Mouse (Mus musculus) liver, adult 2 months (tissue): ENCODE data around the gene Pwp1. TPM values are rescaled to one million over a fixed set of nuclear protein-coding genes. Genes with fewer than 3 reads are reported as not detected.

ENCODE experiments used
- DNase-seq: peaks from one replicate; pipeline ENCODE4 v3.0.0-alpha.2; 2011; ENCODE audit warnings: low read depth, low spot score; ENCODE audit errors: extremely low read depth
- H3K27ac ChIP-seq: fragments of 200-500 bp; replicated peaks from 2 replicates; pipeline ENCODE4 v1.5.1; 2012; ENCODE audit warnings: low read depth, mild to moderate bottlenecking, control low read depth, inconsistent platforms, low read length; ENCODE audit not compliant: insufficient read depth
- H3K27me3 ChIP-seq: fragments of 200-500 bp; 2 replicates; pipeline ENCODE4 v1.6.1; 2012; ENCODE audit warnings: mild to moderate bottlenecking, moderate library complexity, low read length, inconsistent platforms; ENCODE audit not compliant: control insufficient read depth, insufficient read depth
- H3K36me3 ChIP-seq: fragments of 200-500 bp; 2 replicates; pipeline ENCODE4 v1.6.1; 2012; ENCODE audit warnings: low read length, inconsistent platforms; ENCODE audit not compliant: control insufficient read depth, insufficient read depth
- H3K4me1 ChIP-seq: fragments of 200-500 bp; 2 replicates; pipeline ENCODE4 v1.6.1; 2011; ENCODE audit warnings: low read length; ENCODE audit not compliant: control insufficient read depth, insufficient read depth
- H3K4me3 ChIP-seq: fragments of 200-500 bp; 2 replicates; pipeline ENCODE4 v1.5.1; 2011; ENCODE audit warnings: low read depth, mild to moderate bottlenecking, control low read depth, low read length, moderate library complexity; ENCODE audit not compliant: insufficient read depth
- H3K79me2 ChIP-seq: fragments of 200-500 bp; 2 replicates; pipeline ENCODE4 v1.6.1; 2012; ENCODE audit warnings: inconsistent platforms, mild to moderate bottlenecking, low read length, moderate library complexity; ENCODE audit not compliant: control insufficient read depth, insufficient read depth
- H3K9ac ChIP-seq: fragments of 200-500 bp; 2 replicates; pipeline ENCODE4 v1.6.1; 2012; ENCODE audit warnings: low read depth, mild to moderate bottlenecking, control low read depth, inconsistent platforms, low read length
- CTCF ChIP-seq: fragments of 200-500 bp; IDR thresholded peaks from 2 replicates; pipeline ENCODE4 v1.5.1; 2011; ENCODE audit warnings: low read depth, low read length, control low read depth
- POLR2A ChIP-seq: fragments of 200-500 bp; IDR thresholded peaks from 2 replicates; pipeline ENCODE4 v1.6.1; 2011; ENCODE audit warnings: low read length, control low read depth; ENCODE audit not compliant: insufficient read depth; ENCODE audit errors: extremely low read depth
- WGBS: fragments of 180-500 bp; shearing (Covaris S2); methylation state at CpG from one replicate; pipeline ENCODE4 v1.1.7; 2018; 5-methylcytosine and 5-hydroxymethylcytosine counted together
- polyA plus RNA-seq: library from polyadenylated mRNA; depleted of rRNA; stranded (reverse); fragments of >200 nt; gene quantifications from 2 replicates; pipeline ENCODE4 v1.2.3, GENCODE M21; 2012
- total RNA-seq: library from RNA; depleted of rRNA; stranded (reverse); fragments of >200 nt; gene quantifications from 2 replicates; pipeline ENCODE4 v1.2.3, GENCODE M21; 2014

The Pwp1 gene
- total and polyA plus RNA-seq, 2 experiments = 5.8 to 12.4 TPM

DNA sequence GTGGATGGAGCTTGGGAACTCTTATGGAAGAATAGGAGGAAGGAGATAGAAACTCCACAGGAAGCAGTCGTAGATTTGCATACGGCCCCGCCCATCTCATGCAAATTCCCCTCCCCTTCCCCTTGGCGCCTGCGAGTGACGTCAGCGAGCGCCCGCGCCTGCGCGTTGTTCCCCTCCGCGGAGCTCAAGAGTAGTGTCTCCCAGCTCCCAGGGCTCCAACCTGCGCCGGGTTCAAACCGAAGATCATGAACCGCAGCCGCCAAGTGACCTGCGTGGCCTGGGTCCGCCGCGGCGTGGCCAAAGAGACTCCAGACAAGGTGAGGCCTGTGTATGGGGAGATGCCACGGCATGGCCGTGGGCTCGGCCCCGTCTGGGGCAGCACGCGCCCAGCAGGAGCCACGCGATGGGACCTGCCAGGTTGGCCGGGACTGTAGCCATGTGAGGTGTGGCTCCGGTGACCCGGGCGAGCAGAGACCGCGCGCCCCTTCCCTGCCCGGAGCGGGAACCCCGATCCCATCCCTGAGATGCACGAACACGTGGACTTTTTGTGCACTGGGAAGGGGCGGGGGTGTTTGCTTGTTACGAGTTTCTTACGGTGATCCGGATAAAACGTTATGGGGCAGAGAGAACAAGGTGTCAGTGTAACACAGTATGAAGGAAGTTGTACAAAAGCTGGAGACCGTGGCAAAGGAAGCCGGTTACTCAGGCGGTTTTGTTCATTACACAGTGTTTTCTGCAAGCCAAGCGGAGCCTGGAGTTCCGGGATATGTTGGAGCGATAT, 42.6 kb downstream of the Pwp1 start:
- H3K27me3 ChIP-seq = no peaks in the 10 kb centered on the region
- peak overlapping the region; percentile 99 for H3K4me3 ChIP-seq
- TF ChIP-seq POLR2A (0 out of 2 replicates have a peak, but pooled peaks have one; percentile 34), CTCF (no peak)
- H3K4me1 ChIP-seq = peaks cover 3% of the 10 kb centered on the region; the same call in 1 of the 2 replicates
- H3K36me3 ChIP-seq = peaks cover 11% of the 10 kb centered on the region; the same call in 1 of the 2 replicates
- peak overlapping the region; percentile 69 for H3K27ac ChIP-seq
- peak; percentile 79 for DNase-seq
- WGBS = under 1% methylated on average over 55 of the region's 55 CpGs
- H3K79me2 ChIP-seq = peaks cover 3% of the 10 kb centered on the region; the same call in 1 of the 2 replicates
- peak overlapping the region; percentile 97 for H3K9ac ChIP-seq

DNA sequence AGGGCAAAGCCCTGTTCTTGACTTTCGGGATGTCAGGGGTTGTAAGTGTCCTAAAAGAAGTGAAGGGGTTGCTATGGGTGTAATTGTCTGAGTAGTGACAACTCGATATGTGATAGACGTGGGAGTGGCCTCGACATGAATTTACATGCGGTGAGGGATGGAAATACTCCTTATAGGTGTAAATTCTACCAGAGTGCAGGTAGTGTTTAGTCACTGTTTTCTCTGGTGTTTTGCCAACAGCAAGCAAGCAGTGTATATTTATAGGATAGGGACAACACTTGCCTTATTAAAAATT, 43.1 kb downstream of the Pwp1 start:
- Histone ChIP-seq H3K9ac (peak overlapping the region; percentile 97), H3K27ac (no peak overlapping the region), H3K4me3 (peak overlapping the region; percentile 99), H3K27me3 (no peaks in the 10 kb centered on the region), H3K79me2 (peaks cover 3% of the 10 kb centered on the region; the same call in 1 of the 2 replicates), H3K36me3 (peaks cover 13% of the 10 kb centered on the region; the same call in 1 of the 2 replicates), H3K4me1 (peaks cover 3% of the 10 kb centered on the region; the same call in 1 of the 2 replicates)
- no peak for TF ChIP-seq POLR2A
- no peak for TF ChIP-seq CTCF
- peak; percentile 15 for DNase-seq
- under 1% methylated on average over 5 of the region's 5 CpGs for WGBS

DNA sequence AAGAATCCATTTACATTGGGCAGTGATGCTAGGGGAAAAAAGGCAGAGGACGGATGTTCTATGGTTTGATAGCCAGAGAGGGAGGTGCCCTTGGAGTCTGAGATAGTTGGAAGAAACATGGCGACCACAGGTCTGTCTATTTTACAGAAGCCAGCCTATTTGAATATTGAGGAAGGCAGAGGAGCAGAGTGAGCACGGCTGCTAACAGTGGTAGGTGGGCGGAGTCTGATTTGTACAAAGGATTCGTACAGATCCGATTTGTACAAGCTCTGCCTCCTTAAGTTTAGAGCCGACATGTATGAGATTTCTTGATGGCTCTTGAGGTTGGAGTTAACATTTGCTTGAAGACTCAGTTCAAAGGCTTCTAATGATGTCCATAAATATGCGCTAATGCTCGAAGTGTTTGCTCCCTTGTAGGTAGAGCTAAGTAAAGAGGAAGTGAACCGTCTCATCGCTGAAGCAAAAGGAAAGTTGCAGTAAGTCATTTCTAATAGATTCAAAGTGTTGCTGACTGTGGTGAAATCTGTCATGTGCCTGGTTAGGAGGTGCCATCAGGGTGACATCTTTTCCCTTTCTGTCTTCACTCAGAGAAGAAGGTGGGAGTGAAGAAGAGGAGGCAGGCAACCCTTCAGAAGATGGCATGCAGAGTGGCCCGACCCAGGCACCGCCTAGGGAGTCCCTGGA, 44.7 kb downstream of the Pwp1 start:
- Histone ChIP-seq H3K27me3 (no peaks in the 10 kb centered on the region), H3K36me3 (peaks cover 25% of the 10 kb centered on the region), H3K9ac (no peak overlapping the region), H3K4me3 (no peak overlapping the region), H3K4me1 (peaks cover 3% of the 10 kb centered on the region; the same call in 1 of the 2 replicates), H3K79me2 (peaks cover 3% of the 10 kb centered on the region; the same call in 1 of the 2 replicates), H3K27ac (no peak overlapping the region)
- DNase-seq = no peak
- no peak for TF ChIP-seq POLR2A
- no peak for TF ChIP-seq CTCF
- WGBS = 90% methylated on average over 13 of the region's 13 CpGs

DNA sequence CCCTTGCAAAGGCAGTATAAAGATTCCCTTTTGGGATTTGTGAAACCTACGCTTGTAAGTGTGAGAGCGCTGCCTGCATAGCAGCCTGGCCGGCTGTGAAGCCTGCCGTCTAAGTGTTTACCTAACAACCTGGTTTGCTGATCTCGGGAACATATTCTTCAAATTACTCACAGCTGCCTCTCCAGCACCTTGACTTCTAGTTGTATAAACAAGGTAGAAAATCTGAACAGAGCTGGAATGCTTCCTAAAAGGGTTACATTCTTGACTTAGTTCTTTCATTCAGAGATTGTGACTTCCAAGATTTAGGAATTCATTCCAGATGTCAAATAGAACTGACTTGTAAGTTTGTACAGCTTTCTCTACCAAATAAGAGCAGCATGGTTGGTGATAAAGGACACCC, 46.5 kb downstream of the Pwp1 start:
- Histone ChIP-seq H3K4me1 (peaks cover 3% of the 10 kb centered on the region; the same call in 1 of the 2 replicates), H3K79me2 (peaks cover 3% of the 10 kb centered on the region; the same call in 1 of the 2 replicates), H3K9ac (no peak overlapping the region), H3K27me3 (no peaks in the 10 kb centered on the region), H3K4me3 (no peak overlapping the region), H3K36me3 (peaks cover 34% of the 10 kb centered on the region), H3K27ac (no peak overlapping the region)
- no peak for DNase-seq
- TF ChIP-seq CTCF = no peak
- 96% methylated on average over 5 of the region's 5 CpGs for WGBS

DNA sequence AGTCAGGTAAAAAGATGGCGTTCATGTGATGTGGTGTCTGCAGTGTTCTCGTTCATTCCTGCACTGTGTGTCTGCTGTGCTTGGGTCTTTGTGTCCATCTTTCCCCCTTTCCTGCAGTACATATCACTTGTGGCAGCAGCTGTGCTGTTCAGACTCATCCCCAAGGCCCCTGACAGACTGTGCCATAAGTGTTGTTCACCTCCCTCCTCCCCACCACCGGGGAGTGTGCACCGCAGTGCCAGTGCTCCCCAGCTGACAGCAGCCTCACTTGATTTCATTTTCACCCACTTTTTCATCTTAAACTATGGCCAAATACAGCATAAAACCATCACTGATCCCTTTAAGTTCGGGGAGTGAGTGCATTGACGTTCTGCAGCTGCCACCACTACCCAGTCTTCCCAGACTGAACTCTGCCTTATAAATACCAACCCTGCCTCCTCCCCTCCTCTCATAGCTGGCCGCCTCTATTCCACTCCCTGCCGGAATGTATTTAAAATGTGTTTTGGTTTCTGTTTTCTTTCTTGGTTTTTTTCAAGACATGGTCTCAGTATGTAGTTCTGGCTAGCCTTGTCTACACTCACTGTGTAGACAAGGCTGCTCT, 50.7 kb downstream of the Pwp1 start:
- no peak overlapping the region for H3K9ac ChIP-seq
- H3K27ac ChIP-seq = no peak overlapping the region
- no peak for DNase-seq
- H3K79me2 ChIP-seq = no peaks in the 10 kb centered on the region
- H3K4me3 ChIP-seq = no peak overlapping the region
- 93% methylated on average over 8 of the region's 8 CpGs for WGBS
- no peaks in the 10 kb centered on the region for H3K27me3 ChIP-seq
- TF ChIP-seq CTCF (no peak), POLR2A (no peak)
- peaks cover 58% of the 10 kb centered on the region for H3K36me3 ChIP-seq
- H3K4me1 ChIP-seq = no peaks in the 10 kb centered on the region
